Mouse (Mus musculus): ENCODE results near the gene Exoc6. TPM values are rescaled to one million over a fixed set of nuclear protein-coding genes. Genes with fewer than 3 reads are reported as not detected.

Gene Exoc6
- 10 to 100 TPM; 49.5 to 51.6 TPM for total RNA-seq (2023)

DNA sequence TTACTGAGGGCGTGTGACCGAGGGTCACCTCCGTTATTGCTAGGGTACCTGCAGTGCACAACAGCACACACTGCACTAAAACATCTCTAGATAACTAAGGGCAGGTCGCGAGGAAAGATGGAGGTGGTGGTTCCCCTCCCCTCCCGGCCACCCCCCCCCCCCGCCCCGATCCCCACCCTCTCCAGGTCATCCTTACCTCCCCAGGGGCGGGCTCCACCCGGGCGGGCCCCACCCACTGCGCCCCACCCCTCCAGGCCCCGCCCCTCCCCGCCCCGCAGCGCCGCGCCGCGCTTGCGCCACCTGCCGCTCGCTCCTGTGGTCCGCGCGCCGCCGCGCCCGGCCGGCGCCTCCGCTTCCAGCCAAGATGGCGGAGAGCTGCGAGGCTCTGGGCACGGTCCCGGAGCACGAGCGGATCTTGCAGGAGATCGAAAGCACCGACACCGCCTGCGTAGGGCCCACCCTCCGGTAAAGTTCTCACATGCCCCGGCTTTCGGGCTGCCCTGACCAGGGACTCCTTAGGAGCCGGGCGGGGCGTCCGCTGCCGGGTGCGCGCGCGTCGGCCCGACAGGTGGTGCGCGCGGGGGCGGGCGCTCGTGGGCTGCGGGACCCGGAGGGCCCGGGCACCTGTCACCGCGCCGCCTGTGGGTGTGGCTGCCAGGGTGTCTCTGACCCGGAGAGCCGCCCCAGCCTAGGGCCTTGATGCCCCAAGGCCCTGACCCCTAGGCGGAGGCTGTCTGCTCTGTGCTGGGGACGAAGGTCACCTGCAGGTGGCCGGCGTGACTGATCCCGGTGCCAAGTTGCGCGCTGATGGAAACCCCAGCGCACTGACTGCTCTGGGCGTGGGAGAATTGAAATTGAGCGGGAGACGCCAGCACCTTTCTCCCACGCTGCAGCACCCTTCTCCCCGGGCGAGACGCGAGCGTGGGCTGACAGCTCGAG is at the start of gene Exoc6:
Exoc6 (plus strand) TSS at position 318 of the 939 bp plus-strand sequence.

DNA sequence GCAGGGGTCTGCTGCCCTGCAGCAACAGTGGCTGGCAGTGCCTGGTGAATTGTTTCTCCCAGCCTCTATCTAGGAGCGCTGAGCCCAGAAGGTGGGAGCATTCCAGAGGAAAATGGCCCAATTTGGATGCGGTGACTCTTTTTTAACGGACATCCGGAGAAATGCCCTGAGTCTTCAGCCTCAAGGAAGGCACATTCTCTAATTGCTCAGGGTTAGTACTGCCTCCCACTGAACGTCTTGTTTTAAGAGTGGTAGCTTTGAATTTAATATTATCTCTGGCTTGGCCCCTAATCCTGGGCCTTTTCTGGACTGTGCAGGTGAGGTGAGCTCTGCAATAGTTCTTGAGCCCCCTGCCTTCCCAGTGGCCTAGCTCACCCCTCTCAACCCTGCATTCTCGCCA is 135.1 kb downstream of the Exoc6 start, which contains the start of gene Cyp26c1:
Cyp26c1 (plus strand) TSS at position 301 of the 400 bp plus-strand sequence.

DNA sequence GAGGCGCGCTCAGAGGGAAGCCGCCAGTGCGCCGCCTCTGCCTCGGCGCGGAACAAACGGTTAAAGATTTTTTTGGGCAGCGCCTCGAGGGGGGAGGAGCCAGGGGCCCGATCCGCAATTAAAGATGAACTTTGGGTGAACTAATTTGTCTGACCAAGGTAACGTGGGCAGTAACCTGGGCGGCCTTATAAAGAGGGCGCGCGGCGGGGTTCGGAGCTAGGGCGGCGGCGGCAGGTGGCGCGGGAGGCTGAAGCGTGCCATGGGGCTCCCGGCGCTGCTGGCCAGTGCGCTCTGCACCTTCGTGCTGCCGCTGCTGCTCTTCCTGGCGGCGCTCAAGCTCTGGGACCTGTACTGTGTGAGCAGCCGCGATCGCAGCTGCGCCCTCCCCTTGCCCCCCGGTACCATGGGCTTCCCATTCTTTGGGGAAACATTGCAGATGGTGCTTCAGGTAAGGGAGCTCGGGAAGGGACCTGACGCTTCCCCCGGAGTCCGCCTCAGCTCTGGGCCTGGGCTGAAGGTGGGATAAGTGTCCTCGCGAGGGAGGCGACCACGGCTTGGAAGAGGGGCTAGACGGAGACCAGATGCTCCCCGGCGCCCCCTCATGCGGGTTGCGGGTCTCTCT is 147.5 kb downstream of the Exoc6 start, which contains the start of gene Cyp26a1:
Cyp26a1 (plus strand) TSS at position 148 of the 622 bp plus-strand sequence.

Other genes starting within 250 kb of the Exoc6 start
- 10 to 100 TPM; 28.8 to 30.1 TPM for gene Ide, start 212.6 kb upstream of the Exoc6 start, total RNA-seq (2023)
- gene Kif11, start 174.0 kb upstream of the Exoc6 start, total RNA-seq (2023), result 1 to 10 TPM; 1.3 to 1.6 TPM
- gene Hhex, start 115.6 kb upstream of the Exoc6 start, total RNA-seq (2023), result 10 to 100 TPM; 50.4 to 51.2 TPM
- not detected for gene Cyp26c1, start 135.2 kb downstream of the Exoc6 start, total RNA-seq (2023)
- gene Cyp26a1, start 147.4 kb downstream of the Exoc6 start, total RNA-seq (2023), result under 1 TPM in 1 of 2 experiments, not detected in 1; 0.30 TPM

Data from monocyte, adult 59 days (primary cell).